Comparison of ENCODE assay signal across 11 mouse cellular contexts in genomic region chr2:25128072-25128471, GRCm38 (mm10). TPM values are rescaled to one million over a fixed set of nuclear protein-coding genes. Genes with fewer than 3 reads are reported as not detected.
DNase-seq lines count a peak whose midpoint lies in the region; ATAC-seq and TF ChIP-seq lines count a peak whose summit lies in the region.
"Had no signal": no experiment of that assay in that cellular context is flagged by ENCODE, and none has a peak within 500 bp of the region (broad histone marks: within the 10 kb centered on the region; RNA-seq: fewer than 3 reads in every experiment).

No protein-coding gene starts in this region.

- no peaks in the 10 kb centered on the region for H3K36me3 ChIP-seq in kidney, embryonic 16.5 days (ENCODE audit: insufficient read depth, low read length)
- H3K36me3 ChIP-seq in kidney, adult 2 months (ENCODE audit: control insufficient read depth, insufficient read depth, low read length): no peaks in the 10 kb centered on the region
- no peaks in the 10 kb centered on the region for H3K36me3 ChIP-seq in forebrain, embryonic 15.5 days

- intact Hi-C loops in heart, postnatal 25 days (cut with DNase I): loop anchor here (1.0 to 5.0 kb wide), 2 partner anchors 58 to 124 kb away; no protein-coding TSS in a partner anchor

- TF ChIP-seq CTCF in kidney, adult 2 months (conservative IDR thresholded peaks at IDR 0.05; ENCODE audit: insufficient read depth, insufficient read length, low read depth, low read length): no peak

- 72% methylated on average over 11 of the region's 11 CpGs for WGBS in kidney, embryonic 16.5 days
- 69% methylated on average over 11 of the region's 11 CpGs for WGBS in kidney, adult 2 months
- WGBS in forebrain, embryonic 15.5 days: 81% methylated on average over 11 of the region's 11 CpGs

- ATAC-seq in kidney, embryonic 16.5 days (ENCODE audit: low FRiP score, low TSS enrichment): no peak
- ATAC-seq in forebrain, embryonic 15.5 days (replicated peaks): no peak
- ATAC-seq in granulocyte monocyte progenitor cell, adult 5-6 weeks (replicated peaks; ENCODE audit: poor library complexity, severe bottlenecking): no peak

- H3K27me3 ChIP-seq in kidney, embryonic 16.5 days (ENCODE audit: insufficient read depth, low read length): no peaks in the 10 kb centered on the region
- no peaks in the 10 kb centered on the region for H3K27me3 ChIP-seq in kidney, adult 2 months (replicated peaks; ENCODE audit: control insufficient read depth, insufficient read depth, low read length)
- no peaks in the 10 kb centered on the region for H3K27me3 ChIP-seq in forebrain, embryonic 15.5 days

- no peak overlapping the region for H3K4me2 ChIP-seq in kidney, embryonic 16.5 days (replicated peaks; ENCODE audit: low read depth, low read length)
- H3K4me2 ChIP-seq in forebrain, embryonic 15.5 days (replicated peaks): no peak overlapping the region

- peak overlapping the region; percentile 37; the same call in 1 of the 2 replicates for H3K9ac ChIP-seq in kidney, embryonic 16.5 days (replicated peaks; ENCODE audit: low read length)
- H3K9ac ChIP-seq in forebrain, embryonic 15.5 days (replicated peaks): no peak overlapping the region
- H3K9ac ChIP-seq: liver, embryonic 14.5 days had no signal

- H3K9me3 ChIP-seq in kidney, embryonic 16.5 days (ENCODE audit: low read length): no peaks in the 10 kb centered on the region
- H3K9me3 ChIP-seq in forebrain, embryonic 15.5 days: no peaks in the 10 kb centered on the region

- peaks cover 27% of the 10 kb centered on the region for H3K4me1 ChIP-seq in kidney, embryonic 16.5 days (ENCODE audit: insufficient read depth, low read length)
- H3K4me1 ChIP-seq in kidney, adult 2 months (ENCODE audit: control insufficient read depth, insufficient read depth, low read length): no peaks in the 10 kb centered on the region
- peaks cover 43% of the 10 kb centered on the region for H3K4me1 ChIP-seq in forebrain, embryonic 15.5 days

- no peak for TF ChIP-seq POLR2A in kidney, adult 2 months (IDR thresholded peaks at IDR 0.05; ENCODE audit: low read depth, low read length)

- no peak for DNase-seq in kidney, adult 2 months
- DNase-seq in Muller cell, postnatal 12 days (ENCODE audit: inconsistent ontology term): peak; percentile 37
- peak; percentile 15 for DNase-seq in heart, postnatal 25 days (ENCODE audit: low spot score)
- DNase-seq in embryo, embryonic 10 days (ENCODE audit: low spot score): no peak
- DNase-seq: adrenal gland, postnatal 25 days; embryo, embryonic 11 days had no signal

- H3K27ac ChIP-seq in kidney, embryonic 16.5 days (ENCODE audit: low read length): peak overlapping the region; percentile 27; the same call in 1 of the 2 replicates
- no peak overlapping the region for H3K27ac ChIP-seq in kidney, adult 2 months (ENCODE audit: insufficient read depth, low read depth, low read length)
- peak overlapping the region; percentile 88; the same call in 1 of the 2 replicates for H3K27ac ChIP-seq in forebrain, embryonic 15.5 days (replicated peaks)
- H3K27ac ChIP-seq: liver, embryonic 14.5 days had no signal

- no peak overlapping the region for H3K4me3 ChIP-seq in kidney, embryonic 16.5 days (ENCODE audit: low read length)
- no peak overlapping the region for H3K4me3 ChIP-seq in kidney, adult 2 months (ENCODE audit: insufficient read depth, low read depth, low read length)
- no peak overlapping the region for H3K4me3 ChIP-seq in forebrain, embryonic 15.5 days

RNA-seq across cellular contexts. Expression of gene Noxa1, which starts 33.1 kb away (rescaled TPM):
- polyA plus RNA-seq in kidney, embryonic 16.5 days (2015; fragmentation: Nextera tagmentation; extraction: Ambion mirVana): 0.39 and 0.65 TPM in 2 replicates
- polyA plus RNA-seq in kidney, adult 2 months (2012; rRNA removed): not detected in 2 replicates
- polyA plus RNA-seq in forebrain, embryonic 15.5 days (2015; fragmentation: Nextera tagmentation; extraction: Ambion mirVana): not detected in 2 replicates
- not detected for total RNA-seq in heart, postnatal 25 days (2021)
- 1.3 TPM in 1 of 2 replicates, not detected in the other for total RNA-seq in granulocyte monocyte progenitor cell, adult 5-6 weeks (2014; fragmentation: Nextera tagmentation)
- total RNA-seq in granulocyte monocyte progenitor cell, adult 5-6 weeks (2017): not detected in 2 replicates
- total RNA-seq: adrenal gland, postnatal 25 days; neutrophil, adult 5-6 weeks had no signal

RNA-seq across cellular contexts. Expression of gene Entpd8, which starts 48.0 kb away (rescaled TPM):
- 8.6 and 10.0 TPM in 2 replicates for polyA plus RNA-seq in kidney, embryonic 16.5 days (2015; fragmentation: Nextera tagmentation; extraction: Ambion mirVana)
- 23.7 and 29.2 TPM in 2 replicates for polyA plus RNA-seq in kidney, adult 2 months (2012; rRNA removed)
- polyA plus RNA-seq in forebrain, embryonic 15.5 days (2015; fragmentation: Nextera tagmentation; extraction: Ambion mirVana): not detected in 2 replicates
- total RNA-seq in heart, postnatal 25 days (2021): not detected
- total RNA-seq in granulocyte monocyte progenitor cell, adult 5-6 weeks (2014; fragmentation: Nextera tagmentation): not detected in 2 replicates
- total RNA-seq in granulocyte monocyte progenitor cell, adult 5-6 weeks (2017): not detected in 2 replicates
- total RNA-seq: adrenal gland, postnatal 25 days; neutrophil, adult 5-6 weeks had no signal

RNA-seq across cellular contexts. Expression of gene Nrarp, which starts 52.5 kb away (rescaled TPM):
- polyA plus RNA-seq in kidney, embryonic 16.5 days (2015; fragmentation: Nextera tagmentation; extraction: Ambion mirVana): 18.4 and 18.8 TPM in 2 replicates
- polyA plus RNA-seq in kidney, adult 2 months (2012; rRNA removed): 5.7 and 7.8 TPM in 2 replicates
- polyA plus RNA-seq in forebrain, embryonic 15.5 days (2015; fragmentation: Nextera tagmentation; extraction: Ambion mirVana): 25.2 and 27.5 TPM in 2 replicates
- 10 to 100 TPM in 1 of 2 experiments, 1 to 10 TPM in 1; 7.2 to 11.5 TPM for total RNA-seq in heart, postnatal 25 days (2021)
- 0.62 TPM in 1 of 2 replicates, not detected in the other for total RNA-seq in granulocyte monocyte progenitor cell, adult 5-6 weeks (2014; fragmentation: Nextera tagmentation)
- total RNA-seq in granulocyte monocyte progenitor cell, adult 5-6 weeks (2017): 0.39 and 0.72 TPM in 2 replicates

Comparison
In these comparisons a context has a peak if more than half of its experiments do, and no peak if none do; other contexts are left out.
1. DNase-seq: peak in Muller cell, postnatal 12 days (single experiment) and heart, postnatal 25 days (single experiment); none in kidney, adult 2 months (single experiment) and embryo, embryonic 10 days (single experiment).